9 mouse cellular contexts compared by ENCODE assay signal in the genomic region with DNA sequence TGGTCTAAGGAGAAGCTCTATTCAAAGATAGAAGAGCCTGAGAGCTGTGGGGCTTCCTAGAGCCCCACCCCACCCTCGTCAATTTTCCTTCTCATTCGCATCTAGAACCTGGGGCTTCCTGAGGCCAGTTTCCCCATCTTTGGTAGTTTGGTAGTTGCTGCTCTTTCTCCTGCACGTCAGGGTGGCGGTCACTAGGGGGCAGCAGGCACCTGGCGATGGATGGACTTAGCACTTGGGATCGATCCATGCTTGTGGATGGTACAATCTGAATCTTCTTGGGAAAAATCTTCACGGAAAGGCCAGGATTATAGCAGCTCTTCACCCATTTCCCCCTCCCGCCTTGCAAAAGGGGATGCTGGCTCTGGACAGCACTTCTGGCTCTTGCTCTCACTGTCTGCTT. TPM values are rescaled to one million over a fixed set of nuclear protein-coding genes. Genes with fewer than 3 reads are reported as not detected.
DNase-seq lines count a peak whose midpoint lies in the region; ATAC-seq and TF ChIP-seq lines count a peak whose summit lies in the region.
"Had no signal": no experiment of that assay in that cellular context is flagged by ENCODE, and none has a peak within 500 bp of the region (broad histone marks: within the 10 kb centered on the region; RNA-seq: fewer than 3 reads in every experiment).

No protein-coding gene starts in this region.

- peak; percentile 68 for DNase-seq in hindbrain, embryonic 10.5 days (ENCODE audit: low spot score)
- DNase-seq in thymus, adult 2 months = peak; percentile 56
- no peak for DNase-seq in thymus, adult 18-20 months
- peak; percentile 37 for DNase-seq in c-Kit-positive CD71-positive TER-119-negative erythroid progenitor cells, embryonic 14.5 days (ENCODE audit: low read depth)
- DNase-seq in midbrain, embryonic 14.5 days = peak; percentile 52
- no peak for DNase-seq in natural killer cell, adult 2 months (ENCODE audit: low spot score in 2 of 2)

- WGBS in hindbrain, embryonic 10.5 days = 16% methylated on average over 8 of the region's 8 CpGs
- WGBS in hindbrain, embryonic 16.5 days = 18% methylated on average over 8 of the region's 8 CpGs
- 63% methylated on average over 8 of the region's 8 CpGs for WGBS in thymus, adult 2 months
- 14% methylated on average over 8 of the region's 8 CpGs for WGBS in hindbrain, embryonic 13.5 days
- 15% methylated on average over 8 of the region's 8 CpGs for WGBS in midbrain, embryonic 14.5 days

- H3K27ac ChIP-seq in hindbrain, embryonic 10.5 days = no peak overlapping the region
- no peak overlapping the region; the same call in 1 of the 2 replicates for H3K27ac ChIP-seq in hindbrain, embryonic 16.5 days (ENCODE audit: low read depth, low read length)
- no peak overlapping the region for H3K27ac ChIP-seq in thymus, adult 2 months (ENCODE audit: control insufficient read depth, insufficient read depth, low read length)
- 0 out of 2 replicates have a peak overlapping the region, but pooled peaks have one; percentile 30 for H3K27ac ChIP-seq in hindbrain, embryonic 13.5 days
- H3K27ac ChIP-seq in midbrain, embryonic 14.5 days (replicated peaks; ENCODE audit: low read depth, low read length) = no peak overlapping the region
- H3K27ac ChIP-seq: limb, embryonic 12.5 days had no signal

- TF ChIP-seq CTCF in thymus, adult 2 months (IDR thresholded peaks at IDR 0.05; ENCODE audit: borderline replicate concordance, control insufficient read depth, extremely low read depth, insufficient read depth, low read length, poor library complexity) = peak; percentile 86

- no peak overlapping the region for H3K4me3 ChIP-seq in hindbrain, embryonic 10.5 days
- H3K4me3 ChIP-seq in hindbrain, embryonic 16.5 days (ENCODE audit: low read length) = no peak overlapping the region
- no peak overlapping the region for H3K4me3 ChIP-seq in thymus, adult 2 months (ENCODE audit: control insufficient read depth, insufficient read depth, low read length)
- no peak overlapping the region for H3K4me3 ChIP-seq in hindbrain, embryonic 13.5 days
- no peak overlapping the region for H3K4me3 ChIP-seq in midbrain, embryonic 14.5 days (replicated peaks; ENCODE audit: low read depth, low read length)
- H3K4me3 ChIP-seq: limb, embryonic 12.5 days had no signal

- no peaks in the 10 kb centered on the region for H3K9me3 ChIP-seq in hindbrain, embryonic 10.5 days
- H3K9me3 ChIP-seq in hindbrain, embryonic 16.5 days (ENCODE audit: control insufficient read depth, low read length) = no peaks in the 10 kb centered on the region
- H3K9me3 ChIP-seq in hindbrain, embryonic 13.5 days = no peaks in the 10 kb centered on the region
- H3K9me3 ChIP-seq in midbrain, embryonic 14.5 days (ENCODE audit: control insufficient read depth, low read length) = no peaks in the 10 kb centered on the region
- H3K9me3 ChIP-seq: limb, embryonic 12.5 days had no signal

- H3K4me2 ChIP-seq in hindbrain, embryonic 16.5 days (ENCODE audit: low read length) = no peak overlapping the region
- no peak overlapping the region for H3K4me2 ChIP-seq in hindbrain, embryonic 13.5 days
- no peak overlapping the region for H3K4me2 ChIP-seq in midbrain, embryonic 14.5 days (ENCODE audit: low read length)
- H3K4me2 ChIP-seq: limb, embryonic 12.5 days had no signal

- no peak overlapping the region for H3K9ac ChIP-seq in hindbrain, embryonic 16.5 days (ENCODE audit: low read depth, low read length)
- H3K9ac ChIP-seq in hindbrain, embryonic 13.5 days = no peak overlapping the region
- H3K9ac ChIP-seq in midbrain, embryonic 14.5 days (replicated peaks; ENCODE audit: low read length) = no peak overlapping the region
- H3K9ac ChIP-seq: limb, embryonic 12.5 days had no signal

- ATAC-seq in hindbrain, embryonic 16.5 days = no peak
- no peak for ATAC-seq in hindbrain, embryonic 13.5 days (ENCODE audit: low FRiP score)
- no peak for ATAC-seq in midbrain, embryonic 14.5 days (ENCODE audit: low FRiP score, low TSS enrichment)

- TF ChIP-seq POLR2A in thymus, adult 2 months (IDR thresholded peaks at IDR 0.05; ENCODE audit: control insufficient read depth, extremely low read depth, insufficient read depth, low read length, poor library complexity) = no peak

- peaks cover 38% of the 10 kb centered on the region for H3K27me3 ChIP-seq in hindbrain, embryonic 10.5 days (ENCODE audit: insufficient read depth, poor library complexity, severe bottlenecking)
- no peaks in the 10 kb centered on the region for H3K27me3 ChIP-seq in hindbrain, embryonic 16.5 days (replicated peaks; ENCODE audit: control insufficient read depth, insufficient read depth, low read length)
- no peaks in the 10 kb centered on the region for H3K27me3 ChIP-seq in thymus, adult 2 months (ENCODE audit: control insufficient read depth, insufficient read depth, low read length)
- H3K27me3 ChIP-seq in hindbrain, embryonic 13.5 days = peaks cover 20% of the 10 kb centered on the region
- no peaks in the 10 kb centered on the region for H3K27me3 ChIP-seq in midbrain, embryonic 14.5 days (ENCODE audit: control insufficient read depth, insufficient read depth, low read length)

- peaks cover 65% of the 10 kb centered on the region for H3K36me3 ChIP-seq in hindbrain, embryonic 10.5 days
- peaks cover 20% of the 10 kb centered on the region for H3K36me3 ChIP-seq in hindbrain, embryonic 16.5 days (ENCODE audit: control insufficient read depth, insufficient read depth, low read length)
- peaks cover 48% of the 10 kb centered on the region for H3K36me3 ChIP-seq in thymus, adult 2 months (ENCODE audit: control insufficient read depth, insufficient read depth, low read length)
- H3K36me3 ChIP-seq in hindbrain, embryonic 13.5 days = peaks cover 71% of the 10 kb centered on the region
- peaks cover 65% of the 10 kb centered on the region for H3K36me3 ChIP-seq in midbrain, embryonic 14.5 days (ENCODE audit: control insufficient read depth, insufficient read depth, low read length)

- peaks cover 36% of the 10 kb centered on the region for H3K4me1 ChIP-seq in hindbrain, embryonic 10.5 days (replicated peaks)
- peaks cover 12% of the 10 kb centered on the region for H3K4me1 ChIP-seq in hindbrain, embryonic 16.5 days (ENCODE audit: control insufficient read depth, insufficient read depth, low read depth, low read length)
- H3K4me1 ChIP-seq in thymus, adult 2 months (replicated peaks; ENCODE audit: control insufficient read depth, insufficient read depth, low read length) = no peaks in the 10 kb centered on the region
- H3K4me1 ChIP-seq in hindbrain, embryonic 13.5 days (replicated peaks) = peaks cover 15% of the 10 kb centered on the region
- H3K4me1 ChIP-seq in midbrain, embryonic 14.5 days (ENCODE audit: control insufficient read depth, insufficient read depth, low read length) = peaks cover 3% of the 10 kb centered on the region; the same call in 1 of the 2 replicates
- H3K4me1 ChIP-seq: limb, embryonic 12.5 days had no signal

RNA-seq across cellular contexts. Expression of a gene that starts 34.1 kb away (rescaled TPM):
- polyA plus RNA-seq in hindbrain, embryonic 10.5 days (2016; fragmentation: Nextera tagmentation; extraction: Ambion mirVana) = 1.5 and 2.0 TPM in 2 replicates
- 1.6 and 1.7 TPM in 2 replicates for polyA plus RNA-seq in hindbrain, embryonic 16.5 days (2015; fragmentation: Nextera tagmentation; extraction: Ambion mirVana)
- polyA plus RNA-seq in thymus, adult 2 months (2012; rRNA removed) = not detected in 2 replicates
- 2.0 and 2.7 TPM in 2 replicates for polyA plus RNA-seq in hindbrain, embryonic 13.5 days (2015; fragmentation: Nextera tagmentation; extraction: Ambion mirVana)
- 1.0 and 1.6 TPM in 2 replicates for polyA plus RNA-seq in midbrain, embryonic 14.5 days (2014; fragmentation: Nextera tagmentation; extraction: Ambion mirVana)

RNA-seq across cellular contexts. Expression of a gene that starts 58.6 kb away (rescaled TPM):
- polyA plus RNA-seq in hindbrain, embryonic 10.5 days (2016; fragmentation: Nextera tagmentation; extraction: Ambion mirVana) = 29.7 and 32.9 TPM in 2 replicates
- polyA plus RNA-seq in hindbrain, embryonic 16.5 days (2015; fragmentation: Nextera tagmentation; extraction: Ambion mirVana) = 35.1 and 44.0 TPM in 2 replicates
- polyA plus RNA-seq in thymus, adult 2 months (2012; rRNA removed) = 105 and 122 TPM in 2 replicates
- polyA plus RNA-seq in hindbrain, embryonic 13.5 days (2015; fragmentation: Nextera tagmentation; extraction: Ambion mirVana) = 45.4 and 54.0 TPM in 2 replicates
- polyA plus RNA-seq in midbrain, embryonic 14.5 days (2014; fragmentation: Nextera tagmentation; extraction: Ambion mirVana) = 42.3 and 49.7 TPM in 2 replicates

Comparison
In these comparisons a context has a peak if more than half of its experiments do, and no peak if none do; other contexts are left out.
1. DNase-seq: peak in hindbrain, embryonic 10.5 days (single experiment), thymus, adult 2 months (single experiment), c-Kit-positive CD71-positive TER-119-negative erythroid progenitor cells, embryonic 14.5 days (single experiment) and midbrain, embryonic 14.5 days (single experiment); none in thymus, adult 18-20 months (0 of 2) and natural killer cell, adult 2 months (0 of 2).